Mouse (Mus musculus) kidney, adult 2 months (tissue): ENCODE data around the gene Gan. TPM values are rescaled to one million over a fixed set of nuclear protein-coding genes. Genes with fewer than 3 reads are reported as not detected.

Source experiments
- DNase-seq: peaks from one replicate; pipeline ENCODE4 v3.0.0; 2021
- H3K27ac ChIP-seq: fragments of 200-500 bp; 2 replicates; pipeline ENCODE4 v1.5.1; 2012; ENCODE audit warnings: low read depth, low read length, control low read depth, inconsistent platforms; ENCODE audit not compliant: insufficient read depth
- H3K27me3 ChIP-seq: fragments of 200-500 bp; replicated peaks from 2 replicates; pipeline ENCODE4 v1.6.1; 2012; ENCODE audit warnings: mild to moderate bottlenecking, moderate library complexity, low read length, inconsistent platforms; ENCODE audit not compliant: control insufficient read depth, insufficient read depth
- H3K36me3 ChIP-seq: fragments of 200-500 bp; 2 replicates; pipeline ENCODE4 v1.6.1; 2012; ENCODE audit warnings: mild to moderate bottlenecking, moderate library complexity, low read length, inconsistent platforms; ENCODE audit not compliant: control insufficient read depth, insufficient read depth
- H3K4me1 ChIP-seq: fragments of 200-500 bp; 2 replicates; pipeline ENCODE4 v1.6.1; 2011; ENCODE audit warnings: low read length; ENCODE audit not compliant: control insufficient read depth, insufficient read depth
- H3K4me3 ChIP-seq: fragments of 200-500 bp; 2 replicates; pipeline ENCODE4 v1.5.1; 2011; ENCODE audit warnings: mild to moderate bottlenecking, low read depth, low read length, control low read depth; ENCODE audit not compliant: insufficient read depth
- CTCF ChIP-seq: fragments of 200-500 bp; conservative IDR thresholded peaks from 2 replicates; pipeline ENCODE4 v1.5.1; 2011; ENCODE audit warnings: low read depth, mild to moderate bottlenecking, control low read depth, low read length, moderate library complexity, mixed read lengths; ENCODE audit not compliant: insufficient read depth, insufficient read length
- POLR2A ChIP-seq: fragments of 200-500 bp; IDR thresholded peaks from one replicate; pipeline ENCODE4 v1.6.1; 2011; ENCODE audit warnings: low read depth, low read length, control low read depth
- WGBS: fragments of 180-500 bp; shearing (Covaris S2); methylation state at CpG from one replicate; pipeline ENCODE4 v1.1.7; 2018; 5-methylcytosine and 5-hydroxymethylcytosine counted together
- polyA plus RNA-seq: library from polyadenylated mRNA; depleted of rRNA; stranded (reverse); fragments of >200 nt; gene quantifications from 2 replicates; pipeline ENCODE4 v1.2.3, GENCODE M21; 2012; rRNA removed

The Gan gene
- polyA plus RNA-seq, 1 experiment, result 3.1 TPM

DNA sequence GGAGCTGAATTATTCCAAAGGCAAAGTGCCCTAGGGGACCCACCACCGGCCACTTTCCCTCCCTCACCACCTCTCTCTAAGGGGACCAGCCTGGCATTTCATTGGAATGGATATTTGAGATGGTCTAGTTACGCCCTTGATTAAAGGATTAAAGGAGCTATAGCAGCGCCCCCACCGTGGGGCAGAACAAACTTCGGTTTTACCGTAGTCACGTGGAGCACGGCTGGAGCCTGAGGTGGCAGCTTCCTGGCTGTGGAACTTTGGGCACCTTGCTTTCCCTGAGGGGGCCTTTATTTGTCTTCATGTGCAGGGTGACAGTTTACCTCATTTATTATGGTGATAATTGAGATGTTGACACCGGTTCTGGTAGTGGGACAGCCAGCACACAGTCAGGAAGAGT is 103.8 kb downstream of the Gan start:
- WGBS, result 30% methylated on average over 9 of the region's 9 CpGs
- no peaks in the 10 kb centered on the region for H3K27me3 ChIP-seq
- DNase-seq, result peak; percentile 38
- 0 out of 2 replicates have a peak overlapping the region, but pooled peaks have one; percentile 20 for H3K27ac ChIP-seq
- TF ChIP-seq CTCF (no peak), POLR2A (no peak)
- no peaks in the 10 kb centered on the region for H3K36me3 ChIP-seq
- H3K4me3 ChIP-seq, result no peak overlapping the region
- H3K4me1 ChIP-seq, result peaks cover 25% of the 10 kb centered on the region

DNA sequence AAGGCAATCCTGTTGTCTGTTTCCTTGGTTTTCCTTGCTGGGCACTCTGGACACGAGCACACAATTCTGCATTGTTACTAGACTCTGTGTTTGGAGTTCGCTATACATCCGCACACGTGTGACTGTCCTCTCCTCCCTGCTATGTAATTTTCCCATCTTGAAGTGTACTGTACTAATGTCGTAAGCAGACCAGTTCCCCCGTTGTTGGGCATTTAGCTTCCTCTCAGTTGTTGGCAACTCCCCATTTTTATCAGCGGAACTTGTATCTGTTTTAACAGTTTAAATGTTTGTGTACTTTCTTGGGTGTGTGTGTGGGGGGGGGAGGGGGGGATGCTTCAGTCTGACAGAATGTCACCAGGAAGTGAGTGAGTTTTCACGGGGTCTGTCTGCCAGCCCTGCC is 104.8 kb downstream of the Gan start:
- Histone ChIP-seq H3K36me3 (no peaks in the 10 kb centered on the region), H3K4me1 (peaks cover 25% of the 10 kb centered on the region), H3K27me3 (no peaks in the 10 kb centered on the region), H3K27ac (no peak overlapping the region), H3K4me3 (no peak overlapping the region)
- TF ChIP-seq CTCF, result no peak
- no peak for TF ChIP-seq POLR2A
- WGBS, result 34% methylated on average over 8 of the region's 8 CpGs
- no peak for DNase-seq

DNA sequence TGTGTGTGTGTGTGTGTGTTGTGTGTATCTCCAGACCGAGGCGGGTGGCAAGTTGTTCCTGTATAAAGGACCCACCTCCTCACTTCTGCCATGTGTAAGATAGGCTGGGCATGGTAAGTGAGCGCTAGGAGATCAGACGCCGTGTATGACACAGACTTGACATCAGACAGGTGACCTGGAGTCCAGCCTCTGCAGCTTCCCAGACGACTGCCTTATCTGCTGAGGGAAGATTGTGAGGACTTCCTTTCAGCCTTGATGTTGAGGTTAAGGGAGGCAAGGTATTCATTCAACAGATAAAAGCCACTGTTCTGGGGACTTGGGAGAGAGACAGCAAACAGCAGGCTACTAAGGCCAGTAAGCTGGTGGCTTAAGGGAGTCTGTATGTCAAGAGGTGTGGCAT is 105.5 kb downstream of the Gan start:
- whole genome bisulfite sequencing, result 49% methylated on average over 6 of the region's 6 CpGs
- H3K27ac ChIP-seq, result no peak overlapping the region
- no peaks in the 10 kb centered on the region for H3K36me3 ChIP-seq
- H3K4me1 ChIP-seq, result peaks cover 25% of the 10 kb centered on the region
- no peaks in the 10 kb centered on the region for H3K27me3 ChIP-seq
- H3K4me3 ChIP-seq, result no peak overlapping the region
- DNase-seq, result no peak
- TF ChIP-seq POLR2A (no peak), CTCF (no peak)

DNA sequence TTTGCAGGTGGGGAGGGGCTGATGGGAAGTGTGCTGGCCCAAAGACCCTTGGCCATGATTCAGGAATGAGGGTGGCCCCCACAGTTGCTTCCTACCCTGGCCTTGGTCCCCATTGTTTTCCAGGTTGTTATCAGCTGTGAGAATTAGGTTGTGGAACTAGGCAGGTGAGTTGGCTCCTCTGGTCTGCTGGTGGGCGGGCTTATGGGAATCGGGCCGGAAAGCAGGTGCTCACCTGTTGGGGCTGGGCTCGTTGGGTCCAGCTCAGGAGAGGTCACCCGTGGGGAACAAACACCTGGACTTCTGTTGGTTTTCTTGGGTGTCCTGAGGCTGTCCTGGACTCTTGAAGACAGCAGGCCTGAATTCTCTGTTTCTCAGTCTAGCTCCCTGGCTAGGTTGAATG is 107.1 kb downstream of the Gan start:
- TF ChIP-seq POLR2A (no peak), CTCF (no peak)
- no peaks in the 10 kb centered on the region for H3K27me3 ChIP-seq
- H3K36me3 ChIP-seq, result no peaks in the 10 kb centered on the region
- peaks cover 22% of the 10 kb centered on the region for H3K4me1 ChIP-seq
- no peak for DNase-seq
- no peak overlapping the region for H3K4me3 ChIP-seq
- 41% methylated on average over 5 of the region's 5 CpGs for WGBS
- H3K27ac ChIP-seq, result no peak overlapping the region

Other genes starting within 250 kb of the Gan start
- 13.0 and 17.7 TPM in 2 replicates for gene Cmc2, start 236.7 kb upstream of the Gan start, polyA plus RNA-seq
- 0.89 and 1.2 TPM in 2 replicates for gene Cenpn, start 236.4 kb upstream of the Gan start, polyA plus RNA-seq
- gene Atmin, start 214.7 kb upstream of the Gan start, polyA plus RNA-seq, result 15.9 and 17.1 TPM in 2 replicates
- gene 1700030J22Rik, start 179.2 kb upstream of the Gan start, polyA plus RNA-seq, result 1.4 TPM in 2 replicates
- gene Gcsh, start 164.6 kb upstream of the Gan start, polyA plus RNA-seq, result 96.5 and 113 TPM in 2 replicates
- 0.04 and 0.08 TPM in 2 replicates for gene Pkd1l2, start 75.7 kb upstream of the Gan start, polyA plus RNA-seq
- 2.6 and 3.0 TPM in 2 replicates for gene Bco1, start 62.3 kb upstream of the Gan start, polyA plus RNA-seq
- 104 and 112 TPM in 2 replicates for gene Cmip, start 98.9 kb downstream of the Gan start, polyA plus RNA-seq